Mouse (Mus musculus) R1 (cell line): ENCODE measurements around the gene Spon1.

Source experiments
- DNase-seq: peaks from one replicate; pipeline ENCODE4 v3.0.0-alpha.2; 2018; ENCODE audit warnings: low read depth, low spot score

Spon1 gene

GRCm38 (mm10) chr7:113765667-113766497 lies at the start of gene Spon1:
Gene Spon1 (plus strand): TSS chr7:113765998.
- DNase-seq, result peak; percentile 51

DNA sequence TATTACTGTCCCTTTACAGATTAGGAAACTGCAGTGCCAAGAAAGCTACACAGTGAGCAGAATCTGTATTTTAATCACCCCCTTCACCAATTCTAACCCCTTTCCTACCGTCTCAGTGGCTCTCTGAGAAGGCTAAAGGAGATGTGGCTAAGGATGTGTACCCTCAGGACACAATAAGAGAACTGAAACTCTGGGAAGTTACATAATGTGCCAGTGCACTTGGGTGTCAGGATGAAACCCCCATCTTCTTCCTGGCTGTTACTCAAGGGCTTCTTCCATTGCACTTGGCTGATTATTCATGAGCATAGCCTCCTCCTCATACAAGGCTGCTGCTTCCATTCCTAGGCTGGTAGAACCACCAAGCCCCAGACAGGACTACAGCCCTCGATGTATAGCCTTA lies 43.8 kb upstream of the Spon1 start:
- DNase-seq, result no peak

GRCm38 (mm10) chr7:113723905-113724304 lies 41.9 kb upstream of the Spon1 start:
- no peak for DNase-seq

GRCm38 (mm10) chr7:113727999-113728713 lies 37.6 kb upstream of the Spon1 start:
- DNase-seq, result no peak

DNA sequence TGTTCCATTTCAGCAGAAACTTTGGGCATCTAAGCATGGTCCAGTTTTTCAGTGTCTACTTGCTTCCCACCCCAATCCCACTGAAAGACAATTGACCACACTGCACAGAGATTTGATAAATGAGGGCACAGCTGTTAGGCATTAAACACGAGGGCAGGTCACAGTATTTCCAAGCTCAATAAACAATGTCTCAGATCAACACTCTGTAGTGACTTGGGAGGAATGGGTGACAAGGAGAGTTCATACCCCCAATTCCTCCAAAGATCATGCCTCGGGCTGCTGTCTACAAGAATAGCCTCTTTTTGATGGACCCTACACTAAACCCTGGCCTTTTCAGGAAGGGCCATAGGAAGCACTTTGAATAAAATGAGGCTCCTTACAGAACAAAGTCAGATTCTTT lies 36.9 kb upstream of the Spon1 start:
- DNase-seq, result no peak

GRCm38 (mm10) chr7:113730406-113731247 lies 35.2 kb upstream of the Spon1 start:
- no peak for DNase-seq

DNA sequence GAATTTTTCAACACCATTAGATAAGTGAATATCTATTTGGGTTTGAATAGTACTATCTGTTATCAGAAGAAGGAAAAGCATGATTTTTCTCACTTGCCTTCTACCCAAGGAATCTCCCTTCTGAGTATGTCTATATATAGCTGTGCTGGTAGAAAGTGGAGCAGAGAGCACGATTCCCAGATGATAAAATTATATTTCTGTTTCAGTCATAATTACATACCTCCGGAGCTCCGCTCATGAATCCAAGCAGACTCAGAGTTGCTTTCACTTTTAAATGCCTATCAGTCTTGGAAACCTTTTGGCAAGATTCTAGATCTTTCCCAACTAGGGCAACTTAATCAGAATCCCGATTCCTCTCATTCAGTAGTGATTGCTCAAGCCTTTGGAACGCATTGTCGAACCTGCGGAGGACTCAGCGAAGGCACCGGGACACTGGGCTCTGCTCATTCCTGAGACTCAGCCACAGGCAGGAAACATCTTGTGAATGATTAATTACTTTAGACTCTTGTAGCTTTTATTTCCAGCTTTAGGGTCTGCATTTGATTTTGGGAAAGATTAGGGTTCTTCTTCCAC lies 27.9 kb upstream of the Spon1 start:
- DNase-seq, result no peak

DNA sequence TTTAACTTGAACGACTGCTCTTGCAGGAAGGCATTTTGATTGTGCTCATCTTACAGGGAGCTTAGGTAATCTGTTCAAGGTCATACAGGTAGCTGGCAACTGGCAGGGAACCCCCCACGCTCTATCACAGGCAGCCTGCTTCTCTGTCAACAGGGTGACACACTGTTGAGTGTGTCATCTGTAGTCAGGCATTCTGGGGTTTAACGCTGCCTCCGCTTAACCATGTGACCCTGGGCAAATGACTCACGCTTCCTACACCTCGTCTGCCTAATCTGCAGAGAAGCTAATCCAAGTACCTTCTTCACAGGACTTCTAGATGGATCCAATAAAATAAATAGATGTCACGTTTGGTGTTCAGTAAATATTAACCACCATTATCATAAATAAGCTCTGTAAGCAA lies 26.6 kb upstream of the Spon1 start:
- no peak for DNase-seq

DNA sequence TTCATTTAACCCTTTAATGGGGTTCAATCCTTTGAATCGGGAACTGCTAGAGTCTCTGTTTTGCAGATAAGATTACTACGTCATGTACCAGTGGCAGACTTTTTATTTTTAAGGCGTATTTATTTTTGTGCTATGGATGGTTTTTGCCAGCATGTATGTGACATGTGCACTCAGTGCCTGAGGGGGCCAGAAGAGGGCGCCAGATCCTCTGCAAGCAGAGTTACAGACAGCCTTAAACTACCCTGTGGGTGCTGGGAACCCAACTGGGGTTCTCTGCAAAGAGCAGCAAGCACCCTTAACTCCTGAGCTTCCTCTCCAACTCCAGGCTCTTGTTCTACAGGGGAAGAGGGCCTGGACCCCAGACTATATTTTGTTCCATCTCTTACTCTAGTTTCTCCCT lies 23.2 kb upstream of the Spon1 start:
- DNase-seq, result peak; percentile 34

DNA sequence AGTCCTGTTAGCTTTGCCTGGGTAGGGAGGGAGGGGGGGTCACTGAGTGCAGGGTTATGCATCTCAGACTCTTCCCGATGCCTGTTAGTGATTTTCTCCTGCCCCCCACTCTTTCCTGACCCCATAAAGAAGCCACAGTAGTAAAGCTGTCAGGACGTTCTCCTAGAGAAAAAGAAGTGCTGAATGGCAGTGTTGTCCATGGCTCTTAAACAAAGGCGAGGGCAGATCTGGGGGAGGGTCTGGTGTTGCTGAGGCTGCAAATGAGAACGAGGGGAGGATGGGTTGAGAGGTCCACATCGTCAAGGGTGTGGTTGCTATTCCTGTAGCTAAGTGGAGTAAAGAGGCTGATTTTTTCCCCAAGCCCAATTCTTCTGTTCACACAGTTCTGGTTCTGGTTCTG lies 21.8 kb upstream of the Spon1 start:
- no peak for DNase-seq

DNA sequence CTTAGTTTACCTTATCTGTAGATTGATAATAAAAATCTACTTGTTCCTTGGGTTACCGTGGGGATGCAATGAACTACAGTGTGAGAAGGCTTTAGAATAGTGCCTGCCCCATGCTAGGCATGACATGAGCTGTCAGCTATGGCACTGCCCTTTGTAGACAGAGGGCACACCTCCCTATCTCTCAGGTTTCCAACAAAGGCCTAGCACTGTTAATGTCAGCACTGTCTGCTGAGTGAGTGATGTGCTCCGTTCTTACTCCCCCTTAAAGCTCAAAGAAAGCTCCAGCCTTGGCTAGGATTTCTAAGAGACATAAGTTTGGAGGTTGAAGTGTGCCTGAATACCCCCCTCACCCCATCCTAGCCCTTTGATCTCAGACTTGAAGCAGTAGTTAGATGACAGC lies 9.2 kb upstream of the Spon1 start:
- no peak for DNase-seq

- peak; percentile 69 for DNase-seq
Measured at GRCm38 (mm10) chr7:113759212-113759611, 6.6 kb upstream of the Spon1 start.

DNA sequence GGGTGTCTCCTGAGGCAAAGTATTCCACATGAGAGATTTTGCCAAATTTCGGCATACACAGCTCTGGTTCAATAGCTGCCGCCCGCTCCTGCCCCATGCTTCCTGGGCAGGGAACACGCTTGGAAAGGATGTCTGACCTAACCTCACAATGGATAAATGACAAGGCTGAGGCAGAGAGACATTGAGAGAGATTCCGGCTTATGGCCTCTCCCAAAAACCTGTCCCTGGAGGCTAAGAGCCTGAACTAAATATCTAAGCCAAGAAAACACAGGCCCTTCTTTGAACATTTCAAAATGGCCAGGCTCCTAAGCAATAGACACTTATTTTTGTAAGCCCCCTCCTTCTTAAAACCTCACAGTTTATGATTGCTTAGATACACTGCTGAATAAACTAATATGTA lies 665 bp upstream of the Spon1 start:
- DNase-seq, result no peak

DNA sequence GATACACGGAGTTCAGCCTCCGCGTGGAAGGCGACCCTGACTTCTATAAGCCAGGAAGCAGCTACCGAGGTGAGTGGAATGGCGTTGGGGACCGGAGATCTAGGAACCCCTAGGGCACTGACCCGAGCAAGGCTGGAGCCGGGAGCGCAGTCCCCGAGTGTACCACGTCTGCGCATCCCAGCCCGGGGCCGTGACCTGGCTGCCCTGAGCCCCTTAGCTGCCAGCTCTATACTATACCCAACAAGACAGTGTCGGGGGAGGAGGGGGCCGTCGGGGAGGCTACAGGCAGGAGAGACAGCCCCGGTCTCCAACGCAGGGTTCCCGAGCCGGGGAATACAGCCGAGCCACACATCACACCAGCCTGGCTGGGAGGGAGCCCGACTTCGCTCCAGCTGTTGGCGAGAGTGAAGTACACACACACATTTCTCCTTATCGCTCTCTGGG lies 722 bp downstream of the Spon1 start:
- peak; percentile 52 for DNase-seq

- DNase-seq, result no peak
Measured at GRCm38 (mm10) chr7:113767546-113767945, 1.7 kb downstream of the Spon1 start.

DNA sequence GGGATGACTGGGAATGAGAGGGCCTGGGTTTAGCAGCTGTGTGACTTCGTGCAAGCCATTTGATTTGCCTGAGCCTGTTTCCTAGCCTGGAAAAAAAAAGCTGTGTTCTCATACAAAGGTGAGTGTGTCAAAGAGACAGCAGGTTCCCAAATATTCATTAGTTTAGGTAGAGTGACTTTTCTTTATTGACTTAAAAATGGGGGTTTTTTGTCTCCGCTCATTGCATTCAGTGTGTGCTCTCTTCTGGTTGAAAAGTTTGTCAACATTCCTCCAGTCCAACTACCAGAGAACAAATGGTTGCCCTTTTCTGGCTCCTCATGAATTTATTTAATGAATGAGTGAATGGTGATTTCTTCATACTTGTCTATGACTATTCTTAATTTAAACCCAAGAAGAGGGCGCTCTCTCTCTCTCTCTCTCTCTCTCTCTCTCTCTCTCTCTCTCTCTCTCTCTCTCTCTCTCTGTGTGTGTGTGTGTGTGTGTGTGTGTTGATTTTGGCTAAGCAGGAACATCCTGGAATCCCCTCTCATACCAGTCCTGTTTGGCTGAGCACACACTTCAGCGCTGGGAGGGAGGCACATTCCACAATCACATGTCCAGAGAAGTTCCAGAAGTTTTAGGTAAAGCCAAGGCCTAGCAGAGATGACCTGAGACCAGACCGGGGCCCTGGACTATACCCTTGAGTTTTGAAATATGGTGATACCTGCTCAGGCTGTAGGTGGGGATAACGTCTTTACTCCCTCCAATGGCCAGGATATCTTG lies 2.6 kb downstream of the Spon1 start:
- no peak for DNase-seq

GRCm38 (mm10) chr7:113769281-113769680 lies 3.5 kb downstream of the Spon1 start:
- no peak for DNase-seq

- peak; percentile 86 for DNase-seq
Measured at GRCm38 (mm10) chr7:113772135-113772534, 6.3 kb downstream of the Spon1 start.

- peak; percentile 72 for DNase-seq
Measured at GRCm38 (mm10) chr7:113773436-113773835, 7.6 kb downstream of the Spon1 start.

DNA sequence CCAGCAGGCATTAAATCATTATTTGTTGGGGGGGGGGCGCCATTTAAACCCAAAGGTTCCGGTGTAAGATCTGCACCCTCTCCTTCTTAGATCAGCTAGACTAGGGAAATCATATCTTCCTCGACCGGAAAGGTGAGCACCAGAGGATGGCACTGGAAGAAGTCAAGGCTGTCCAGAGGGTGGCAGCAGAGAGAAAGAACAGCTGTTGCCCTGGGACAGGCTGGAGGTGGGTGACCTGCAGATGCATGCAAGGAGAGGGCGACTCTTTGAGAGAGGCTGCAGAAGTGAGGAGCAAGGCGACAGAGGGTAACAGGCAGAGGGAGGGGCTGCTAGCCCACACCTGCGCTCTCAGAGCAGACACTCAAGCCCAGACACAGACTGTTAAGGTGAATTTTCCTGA lies 8.2 kb downstream of the Spon1 start:
- DNase-seq, result peak; percentile 76

- DNase-seq, result no peak
Measured at GRCm38 (mm10) chr7:113774906-113775305, 9.1 kb downstream of the Spon1 start.
